Mouse (Mus musculus) c-Kit-positive CD71-negative TER-119-negative erythroid progenitor cells, embryonic 14.5 days (primary cell): Measurements from ENCODE around the gene Tlx2.

Experiments used
- DNase-seq: peaks from one replicate; pipeline ENCODE4 v3.0.0-alpha.2; 2013; ENCODE audit warnings: low read depth

Gene Tlx2

GRCm38 (mm10) chr6:83070247-83070310 is at the start of gene Tlx2:
Tlx2 (minus strand) TSS chr6:83070293.
- DNase-seq: no peak

- no peak for DNase-seq
These were observed 49.6 kb upstream of the Tlx2 start for GRCm38 (mm10) chr6:83119734-83120051.

- DNase-seq: no peak
These were observed 49.0 kb upstream of the Tlx2 start for GRCm38 (mm10) chr6:83118825-83119733.

GRCm38 (mm10) chr6:83118369-83118768 is 48.3 kb upstream of the Tlx2 start:
- DNase-seq: no peak

- DNase-seq: no peak
These were observed 47.5 kb upstream of the Tlx2 start for GRCm38 (mm10) chr6:83117616-83118015.

GRCm38 (mm10) chr6:83117165-83117438 is 47.0 kb upstream of the Tlx2 start:
- DNase-seq: no peak

GRCm38 (mm10) chr6:83116373-83117164 is 46.5 kb upstream of the Tlx2 start:
- no peak for DNase-seq

GRCm38 (mm10) chr6:83115682-83116372 is 45.7 kb upstream of the Tlx2 start:
- no peak for DNase-seq

GRCm38 (mm10) chr6:83115011-83115671 is 45.0 kb upstream of the Tlx2 start, which contains the start of gene Mogs:
Mogs (plus strand) TSS chr6:83115496.
- DNase-seq: peak; percentile 89

GRCm38 (mm10) chr6:83111510-83112136 is 41.5 kb upstream of the Tlx2 start:
- no peak for DNase-seq

- no peak for DNase-seq
These were observed 38.9 kb upstream of the Tlx2 start, which contains the start of gene Mrpl53 for GRCm38 (mm10) chr6:83108762-83109668. Mrpl53 (plus strand) TSS chr6:83109040.

- peak; percentile 82 for DNase-seq
These were observed 37.7 kb upstream of the Tlx2 start for GRCm38 (mm10) chr6:83107566-83108400.

GRCm38 (mm10) chr6:83104158-83104557 is 34.1 kb upstream of the Tlx2 start:
- no peak for DNase-seq

GRCm38 (mm10) chr6:83103130-83103650 is 33.1 kb upstream of the Tlx2 start:
- DNase-seq: no peak

- DNase-seq: no peak
These were observed 31.8 kb upstream of the Tlx2 start for GRCm38 (mm10) chr6:83101688-83102556.

GRCm38 (mm10) chr6:83101316-83101687 is 31.2 kb upstream of the Tlx2 start, which contains the start of the genes Ccdc142 and Gm42688:
Ccdc142 (plus strand) TSS chr6:83101601.
Gm42688 (plus strand) TSS chr6:83101617.
- DNase-seq: peak; percentile 75

- no peak for DNase-seq
These were observed 28.3 kb upstream of the Tlx2 start for GRCm38 (mm10) chr6:83098411-83098810.

- no peak for DNase-seq
These were observed 25.9 kb upstream of the Tlx2 start for GRCm38 (mm10) chr6:83095968-83096367.
